Mouse (Mus musculus): ENCODE data around the gene Apold1. TPM values are rescaled to one million over a fixed set of nuclear protein-coding genes. Genes with fewer than 3 reads are reported as not detected.
A peak's percentile ranks its signal among the peaks of the same experiment; 100 is the strongest.

Apold1 gene
- polyA plus RNA-seq (2012; rRNA removed), result 2.2 and 2.8 TPM in 2 replicates

DNA sequence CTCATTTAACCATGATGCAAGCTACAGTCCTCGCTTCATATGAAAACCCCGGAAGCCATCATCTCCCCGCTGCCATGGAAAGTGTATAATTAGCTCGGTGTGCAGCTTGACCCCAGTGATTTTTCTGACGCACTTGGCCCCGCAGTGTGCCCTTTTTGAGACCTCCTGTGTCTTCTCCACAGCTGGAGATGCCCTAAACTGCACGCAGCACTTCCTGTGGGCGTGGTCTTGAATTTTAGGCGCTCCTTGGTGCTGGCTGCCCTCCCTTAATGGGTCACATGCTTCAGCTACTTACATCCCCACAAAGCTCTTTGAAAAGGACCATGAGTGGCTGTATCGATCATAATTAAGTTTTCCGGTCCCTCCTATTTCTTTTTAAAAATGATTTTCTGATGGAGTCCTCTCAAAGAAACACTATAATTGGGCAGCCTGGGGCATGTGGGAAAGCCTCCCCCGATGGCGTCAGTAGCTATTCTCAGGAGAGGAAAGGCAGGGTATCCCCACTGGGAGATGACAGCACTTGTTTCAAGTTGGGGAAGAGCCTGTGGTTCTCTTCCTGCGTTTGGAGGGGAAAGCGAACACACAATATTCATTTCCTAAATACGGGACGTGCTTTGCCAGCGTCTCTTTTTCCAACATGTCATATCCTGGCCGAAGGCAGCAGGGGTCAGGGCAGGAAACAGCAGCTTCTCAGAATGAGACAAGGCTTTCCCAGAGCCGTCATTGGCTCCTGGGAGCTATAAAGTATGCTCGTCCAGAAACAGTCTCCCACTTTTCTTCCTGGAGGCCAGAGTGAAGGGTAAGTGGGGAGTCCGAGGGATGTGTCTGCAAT lies at the start of gene Apold1:
Apold1 (plus strand) TSS at position 488 of the 832 bp plus-strand sequence.
- peak; percentile 51 for DNase-seq (ENCODE audit: low read depth)
- TF ChIP-seq POLR2A (IDR thresholded peaks at IDR 0.05; ENCODE audit: borderline replicate concordance, extremely low read depth, insufficient read depth, insufficient read length, poor library complexity, severe bottlenecking), result no peak
- no peak for TF ChIP-seq CTCF (IDR thresholded peaks at IDR 0.05; ENCODE audit: borderline replicate concordance, extremely low read depth, insufficient read depth, insufficient read length)

DNA sequence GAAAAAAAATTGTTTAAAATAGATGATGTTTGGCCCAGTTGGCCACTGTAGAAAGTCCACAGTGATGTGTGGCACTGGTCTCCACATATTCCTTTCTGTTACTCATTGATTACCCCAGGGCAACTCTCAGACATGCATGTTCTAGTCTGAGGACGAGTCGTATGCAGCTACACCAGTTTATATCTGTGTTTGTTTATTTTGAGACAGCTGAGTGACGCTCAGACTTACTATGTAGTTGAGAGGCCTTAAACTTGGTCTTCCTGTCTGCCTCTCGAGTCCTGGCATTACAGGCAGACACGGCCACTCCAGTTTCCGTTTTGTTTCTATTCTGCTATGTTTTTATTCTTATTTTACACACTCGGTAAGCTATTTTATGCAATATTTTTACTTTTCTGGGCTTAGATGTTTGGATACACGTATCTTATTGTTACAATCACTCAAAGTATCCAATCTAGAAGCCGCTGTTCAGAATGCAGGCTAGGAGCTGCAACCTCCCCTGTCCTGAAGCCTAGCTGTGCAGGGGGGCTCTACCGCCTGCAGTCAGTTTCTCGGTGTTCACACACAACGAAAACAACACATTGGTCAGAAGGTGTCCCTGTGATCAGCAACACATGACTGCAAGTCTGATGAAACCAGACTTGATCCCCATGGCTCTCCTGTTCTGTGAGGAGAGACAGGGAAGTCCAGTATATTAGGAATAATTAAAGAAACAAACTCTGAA lies 48.9 kb upstream of the Apold1 start:
- DNase-seq (ENCODE audit: low read depth), result no peak
- TF ChIP-seq POLR2A (IDR thresholded peaks at IDR 0.05; ENCODE audit: borderline replicate concordance, extremely low read depth, insufficient read depth, insufficient read length, poor library complexity, severe bottlenecking) (no peak), CTCF (IDR thresholded peaks at IDR 0.05; ENCODE audit: borderline replicate concordance, extremely low read depth, insufficient read depth, insufficient read length) (no peak)

DNA sequence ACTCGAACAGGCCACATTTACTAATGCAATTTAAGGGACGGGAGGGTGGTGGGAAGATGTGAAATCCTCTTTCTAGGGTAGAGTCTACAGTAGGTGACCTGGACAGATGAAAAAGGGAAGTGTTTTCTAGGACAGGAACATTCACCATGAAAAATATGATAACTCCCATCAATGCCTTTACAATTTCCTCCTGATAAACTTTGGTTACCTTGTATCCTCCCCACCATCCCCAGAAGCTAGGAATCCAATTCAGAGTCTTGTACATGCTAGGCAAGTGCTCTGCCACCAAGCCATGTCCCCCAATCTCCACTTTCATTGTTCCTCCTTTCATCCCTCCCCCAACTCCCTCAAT lies 48.3 kb upstream of the Apold1 start:
- TF ChIP-seq POLR2A (IDR thresholded peaks at IDR 0.05; ENCODE audit: borderline replicate concordance, extremely low read depth, insufficient read depth, insufficient read length, poor library complexity, severe bottlenecking) (no peak), CTCF (IDR thresholded peaks at IDR 0.05; ENCODE audit: borderline replicate concordance, extremely low read depth, insufficient read depth, insufficient read length) (no peak)
- DNase-seq (ENCODE audit: low read depth), result no peak

DNA sequence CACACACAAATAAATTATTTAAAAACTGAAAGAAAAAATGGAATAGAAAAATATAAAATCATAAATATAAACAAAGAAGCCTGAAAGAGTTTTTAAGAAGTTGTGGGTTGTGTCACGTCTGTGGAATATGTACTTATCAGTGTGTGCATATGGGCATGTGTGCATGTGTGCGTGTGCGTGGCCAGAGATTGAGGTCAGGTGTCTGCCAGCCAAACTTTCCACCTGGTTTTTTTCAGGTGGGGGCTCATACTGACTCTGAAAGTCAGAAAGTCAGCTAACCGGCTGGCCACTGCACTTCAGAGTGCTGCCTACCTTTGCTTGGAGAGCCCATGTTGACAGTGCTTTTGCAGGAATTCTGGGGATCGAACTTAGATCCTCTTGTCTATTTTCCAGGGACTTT lies 47.2 kb upstream of the Apold1 start:
- TF ChIP-seq CTCF (IDR thresholded peaks at IDR 0.05; ENCODE audit: borderline replicate concordance, extremely low read depth, insufficient read depth, insufficient read length), result no peak
- TF ChIP-seq POLR2A (IDR thresholded peaks at IDR 0.05; ENCODE audit: borderline replicate concordance, extremely low read depth, insufficient read depth, insufficient read length, poor library complexity, severe bottlenecking), result no peak
- DNase-seq (ENCODE audit: low read depth), result no peak

DNA sequence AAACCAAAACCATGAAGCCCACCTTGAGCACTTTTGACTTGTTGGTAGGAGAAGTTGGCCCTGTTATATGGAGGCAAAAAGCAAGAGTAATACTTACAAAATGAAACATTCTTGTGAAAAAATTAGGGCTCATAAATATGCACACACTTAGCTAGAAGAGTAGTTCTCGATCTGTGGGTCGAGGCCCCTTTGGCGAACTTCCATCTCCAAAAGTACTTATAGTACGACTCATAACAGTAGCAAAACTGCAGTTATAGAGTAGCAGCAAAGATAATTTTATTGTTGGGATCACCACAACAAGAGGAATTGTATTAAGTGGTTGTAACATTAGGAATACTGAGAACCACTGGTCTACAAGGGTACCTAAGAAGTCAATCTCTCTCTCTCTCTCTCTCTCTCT lies 41.7 kb upstream of the Apold1 start:
- TF ChIP-seq CTCF (IDR thresholded peaks at IDR 0.05; ENCODE audit: borderline replicate concordance, extremely low read depth, insufficient read depth, insufficient read length) (no peak), POLR2A (IDR thresholded peaks at IDR 0.05; ENCODE audit: borderline replicate concordance, extremely low read depth, insufficient read depth, insufficient read length, poor library complexity, severe bottlenecking) (no peak)

DNA sequence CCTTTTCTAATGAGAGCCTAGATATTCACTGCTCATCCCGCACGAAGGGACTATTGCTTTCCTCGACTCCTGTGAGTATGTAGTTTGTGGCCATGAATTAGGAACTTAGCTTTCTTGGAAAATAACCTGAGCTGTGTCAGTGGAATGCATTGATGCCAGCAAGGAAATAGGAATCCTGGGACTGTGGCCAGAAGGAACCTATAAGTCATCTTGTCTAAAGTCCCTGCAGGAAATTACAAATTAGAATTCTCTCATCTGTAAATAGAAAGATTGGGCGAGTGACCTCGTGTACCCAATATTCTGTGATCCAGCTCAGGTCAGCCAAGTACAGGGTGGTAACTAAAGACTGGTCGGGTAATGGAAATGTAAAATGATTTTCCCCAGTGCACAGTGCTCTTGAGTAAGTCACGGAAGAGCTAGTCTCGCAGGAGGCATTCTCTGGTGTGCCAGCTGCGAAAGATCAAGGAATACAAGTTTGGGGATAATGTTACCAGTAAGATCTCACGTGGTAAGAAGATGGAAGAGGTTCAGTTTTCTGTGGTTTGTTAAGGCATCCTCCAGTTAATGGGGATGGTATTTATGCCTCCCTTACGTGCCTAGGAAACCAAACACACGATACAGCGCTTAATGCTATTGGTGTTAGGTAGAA lies 37.6 kb upstream of the Apold1 start:
- TF ChIP-seq POLR2A (IDR thresholded peaks at IDR 0.05; ENCODE audit: borderline replicate concordance, extremely low read depth, insufficient read depth, insufficient read length, poor library complexity, severe bottlenecking) (no peak), CTCF (IDR thresholded peaks at IDR 0.05; ENCODE audit: borderline replicate concordance, extremely low read depth, insufficient read depth, insufficient read length) (no peak)
- no peak for DNase-seq (ENCODE audit: low read depth)

More for the DNA sequence above, 41.7 kb upstream of the Apold1 start:
- no peak for DNase-seq (ENCODE audit: low read depth)

DNA sequence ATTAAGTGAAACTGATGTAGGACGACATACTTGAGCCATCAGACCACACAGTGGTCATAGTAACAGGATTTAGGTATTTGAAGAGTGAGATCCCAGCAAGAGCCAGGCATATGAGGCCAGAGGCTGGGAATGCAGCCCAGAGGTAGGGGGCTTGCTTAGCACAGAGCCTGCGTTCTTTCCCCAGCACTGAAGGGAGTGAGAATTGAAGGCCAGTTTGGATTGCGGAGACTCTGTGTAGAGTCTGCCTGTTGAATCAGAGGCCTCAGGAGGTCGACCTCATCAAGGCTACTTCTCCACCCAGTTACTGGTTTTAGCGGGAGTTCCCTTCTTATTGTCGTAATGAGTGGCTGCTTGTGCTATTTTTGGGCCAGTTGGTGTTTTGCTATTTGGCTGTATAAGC lies 35.5 kb upstream of the Apold1 start:
- peak; percentile 25 for DNase-seq (ENCODE audit: low read depth)
- TF ChIP-seq POLR2A (IDR thresholded peaks at IDR 0.05; ENCODE audit: borderline replicate concordance, extremely low read depth, insufficient read depth, insufficient read length, poor library complexity, severe bottlenecking) (no peak), CTCF (IDR thresholded peaks at IDR 0.05; ENCODE audit: borderline replicate concordance, extremely low read depth, insufficient read depth, insufficient read length) (no peak)

DNA sequence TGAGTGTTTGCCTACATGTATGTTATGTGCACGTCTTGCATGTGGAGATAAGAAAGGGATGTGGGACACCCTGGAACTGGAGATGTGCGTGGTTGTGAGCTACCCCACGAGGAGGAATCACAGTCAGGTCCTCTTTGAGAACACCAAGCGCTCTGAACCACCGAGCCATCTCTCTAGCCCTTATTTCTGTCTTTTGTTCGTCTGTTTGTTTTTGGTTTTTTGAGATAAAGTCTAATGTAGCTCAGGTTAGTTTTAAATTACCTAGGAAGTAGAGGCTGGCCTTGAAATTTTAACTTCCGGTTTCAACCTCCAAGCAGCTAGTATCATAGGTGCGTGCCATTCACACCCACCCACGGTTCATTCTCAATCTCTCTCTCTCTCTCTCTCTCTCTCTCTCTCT lies 34.7 kb upstream of the Apold1 start:
- TF ChIP-seq CTCF (IDR thresholded peaks at IDR 0.05; ENCODE audit: borderline replicate concordance, extremely low read depth, insufficient read depth, insufficient read length) (no peak), POLR2A (IDR thresholded peaks at IDR 0.05; ENCODE audit: borderline replicate concordance, extremely low read depth, insufficient read depth, insufficient read length, poor library complexity, severe bottlenecking) (no peak)
- DNase-seq (ENCODE audit: low read depth), result no peak

DNA sequence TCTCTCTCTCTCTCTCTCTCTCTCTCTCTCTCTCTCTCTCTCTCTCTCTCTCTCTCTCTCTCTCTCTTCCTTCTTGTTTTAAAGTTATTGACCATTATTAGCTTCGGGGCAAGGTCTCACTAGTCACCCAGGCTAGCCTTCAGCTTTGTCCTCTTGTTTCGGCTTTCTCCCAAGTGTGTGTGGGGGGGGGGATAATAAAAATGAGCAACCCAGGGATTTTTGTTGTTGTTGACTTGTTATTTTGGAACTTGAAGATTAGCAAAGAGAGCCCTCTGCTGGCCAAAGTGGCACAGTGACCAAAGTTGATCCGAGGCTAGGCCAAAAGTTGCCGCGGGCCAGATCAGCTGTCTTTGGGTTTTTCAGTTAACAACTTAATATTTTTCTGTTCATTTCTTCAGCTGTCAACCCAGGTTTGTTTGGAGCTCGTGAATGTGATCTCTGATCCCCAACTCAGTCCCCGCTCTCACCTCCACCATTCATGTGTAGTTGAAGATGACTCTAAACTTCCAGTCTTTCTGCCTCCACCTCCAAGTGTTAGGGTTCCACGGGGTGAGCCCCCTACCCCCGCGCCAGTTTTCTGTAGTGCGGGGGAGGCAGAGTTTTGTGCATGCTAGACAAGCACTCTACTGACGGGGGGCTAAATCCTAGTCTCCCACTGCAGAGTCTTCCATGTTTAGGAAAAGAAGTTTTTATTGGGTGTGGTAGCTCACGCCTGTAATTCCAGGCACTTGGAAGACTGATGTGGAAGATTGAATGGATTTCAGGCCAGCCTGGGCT lies 34.0 kb upstream of the Apold1 start:
- DNase-seq (ENCODE audit: low read depth), result peak; percentile 75
- no peak for TF ChIP-seq POLR2A (IDR thresholded peaks at IDR 0.05; ENCODE audit: borderline replicate concordance, extremely low read depth, insufficient read depth, insufficient read length, poor library complexity, severe bottlenecking)
- peak; percentile 77 for TF ChIP-seq CTCF (IDR thresholded peaks at IDR 0.05; ENCODE audit: borderline replicate concordance, extremely low read depth, insufficient read depth, insufficient read length)

DNA sequence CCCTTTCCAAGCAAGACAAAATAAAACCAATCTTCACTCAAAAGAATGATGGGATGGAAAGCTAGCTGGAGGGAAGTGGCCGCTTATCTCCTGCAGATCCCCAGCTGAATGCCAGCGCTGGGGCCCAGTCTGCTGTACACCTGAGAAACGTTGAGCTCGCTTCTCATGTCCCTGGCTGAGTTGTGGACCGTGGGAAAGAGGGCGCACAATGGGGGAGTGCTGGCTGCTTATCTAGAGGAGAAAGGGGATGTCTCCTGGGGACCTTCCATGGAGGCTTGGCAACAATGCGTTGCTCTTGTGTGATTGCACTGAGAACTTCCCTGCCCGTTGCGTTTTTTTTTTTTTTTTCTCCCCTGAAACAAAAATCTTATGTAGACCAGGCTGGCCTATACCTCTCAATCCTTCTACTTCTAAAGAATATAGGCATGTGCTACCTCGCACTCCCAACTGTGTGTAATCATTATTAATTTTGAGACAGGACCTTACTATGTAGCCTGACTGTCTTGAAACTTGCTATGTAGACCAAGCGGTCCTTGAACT lies 32.9 kb upstream of the Apold1 start:
- no peak for DNase-seq (ENCODE audit: low read depth)
- TF ChIP-seq CTCF (IDR thresholded peaks at IDR 0.05; ENCODE audit: borderline replicate concordance, extremely low read depth, insufficient read depth, insufficient read length), result no peak
- TF ChIP-seq POLR2A (IDR thresholded peaks at IDR 0.05; ENCODE audit: borderline replicate concordance, extremely low read depth, insufficient read depth, insufficient read length, poor library complexity, severe bottlenecking), result no peak

Data from brain, embryonic 14.5 days (tissue).